Mouse (Mus musculus) liver, postnatal 0 days (tissue): ENCODE data around the gene Prkab2.

ENCODE experiments used
- CTCF ChIP-seq: sonication (generic); IDR thresholded peaks from 2 replicates; pipeline ENCODE4 v1.5.1; 2016; ENCODE audit warnings: antibody characterized with exemption, low read depth
- EP300 ChIP-seq: IDR thresholded peaks from 2 replicates; pipeline ENCODE4 v1.6.1; 2016; ENCODE audit warnings: antibody characterized with exemption, low read depth, mild to moderate bottlenecking

- TF ChIP-seq CTCF (no peak), EP300 (no peak)
These were observed 33.4 kb upstream of the Prkab2 start for GRCm38 (mm10) chr3:97624611-97625010.
